9 mouse cellular contexts compared by ENCODE assay signal in genomic region chr14:25185959-25186771, GRCm38 (mm10).
DNase-seq lines count a peak whose midpoint lies in the region; ATAC-seq lines count a peak whose summit lies in the region.
"Had no signal": no experiment of that assay in that cellular context is flagged by ENCODE, and none has a peak within 500 bp of the region (broad histone marks: within the 10 kb centered on the region; RNA-seq: fewer than 3 reads in every experiment).

No protein-coding gene starts in this region.

- intact Hi-C loops in left cerebral cortex, postnatal 25 days (cut with DNase I), result no loop called here

- no peak for ATAC-seq in erythroid progenitor cell, adult 5-6 weeks (replicated peaks; ENCODE audit: low FRiP score, poor library complexity, severe bottlenecking)

- peak; percentile 44 for DNase-seq in adrenal gland, adult 8-10 months
- peak; percentile 87 for DNase-seq in cerebellum, postnatal 10 days
- DNase-seq in frontal cortex, postnatal 36 days (ENCODE audit: low spot score in 2 of 2), result peak; percentile 57 to 60
- DNase-seq in induced T-regulatory cell, adult 2 months (ENCODE audit: low read depth), result peak; percentile 9
- DNase-seq in left cerebral cortex, postnatal 25 days (ENCODE audit: low spot score in 2 of 2), result peak; percentile 50 to 80
- DNase-seq in retina, embryonic 14.5 days (ENCODE audit: low spot score), result peak; percentile 91
- no peak for DNase-seq in spleen, postnatal 14 days (ENCODE audit: low spot score in 2 of 2)
- DNase-seq: liver, embryonic 13.5 days had no signal

Comparison
In these comparisons a context has a peak if more than half of its experiments do, and no peak if none do; other contexts are left out.
1. DNase-seq: peak in adrenal gland, adult 8-10 months (single experiment), cerebellum, postnatal 10 days (2 of 2), frontal cortex, postnatal 36 days (2 of 2), induced T-regulatory cell, adult 2 months (single experiment), left cerebral cortex, postnatal 25 days (2 of 2) and retina, embryonic 14.5 days (single experiment); none in spleen, postnatal 14 days (0 of 2).